Mouse (Mus musculus) CH12.LX (cell line): ENCODE measurements around the gene Themis3. TPM values are rescaled to one million over a fixed set of nuclear protein-coding genes. Genes with fewer than 3 reads are reported as not detected.

Source experiments
- DNase-seq: peaks from one replicate; pipeline ENCODE4 v3.0.0-alpha.2; 2013; ENCODE audit errors: extremely low read depth
- H3K27ac ChIP-seq: 2 replicates; pipeline ENCODE4 v1.5.1; 2012; ENCODE audit warnings: low read depth, mild to moderate bottlenecking, control low read depth, moderate library complexity; ENCODE audit not compliant: insufficient read depth
- H3K27me3 ChIP-seq: replicated peaks from 2 replicates; pipeline ENCODE3; 2012; ENCODE audit warnings: inconsistent platforms
- H3K36me3 ChIP-seq, 2 experiments: replicated peaks in 1 of 2; 2 replicates each; pipeline versions ENCODE3 to v1.6.1; 2012; ENCODE audit warnings: inconsistent platforms in 1 of 2, low read length in 1 of 2, mild to moderate bottlenecking in 1 of 2, mixed read lengths in 1 of 2, moderate library complexity in 1 of 2; ENCODE audit not compliant: control insufficient read depth in 1 of 2, insufficient read depth in 1 of 2
- H3K4me1 ChIP-seq, 2 experiments: 2 replicates each; pipeline ENCODE4 v1.6.1; 2012; ENCODE audit warnings: inconsistent platforms in 1 of 2, moderate library complexity in 1 of 2; ENCODE audit not compliant: insufficient read depth in 2 of 2, control insufficient read depth in 1 of 2
- H3K4me2 ChIP-seq: 2 replicates; pipeline ENCODE4 v1.6.1; 2012; ENCODE audit warnings: low read depth, mild to moderate bottlenecking, control low read depth; ENCODE audit not compliant: poor library complexity, insufficient read depth, severe bottlenecking
- H3K4me3 ChIP-seq, 3 experiments: fragments of 150-350 bp in 1 of 3; sonication (generic) in 1 of 3; replicated peaks in 1 of 3; 2 replicates each; pipeline versions ENCODE3 to v1.5.1; 2011 to 2012; ENCODE audit warnings: low read depth in 2 of 3, low read length in 2 of 3, mild to moderate bottlenecking in 2 of 3, moderate library complexity in 2 of 3, control low read depth in 1 of 3, improper control_type of control experiment in 1 of 3, inconsistent platforms in 1 of 3, mixed read lengths in 1 of 3; ENCODE audit not compliant: poor library complexity in 1 of 3
- H3K79me2 ChIP-seq: replicated peaks from 2 replicates; pipeline ENCODE4 v1.6.1; 2012; ENCODE audit warnings: mild to moderate bottlenecking, moderate library complexity; ENCODE audit not compliant: control insufficient read depth, poor library complexity, insufficient read depth, severe bottlenecking; ENCODE audit errors: extremely low read depth
- H3K9ac ChIP-seq: 2 replicates; pipeline ENCODE4 v1.6.1; 2012; ENCODE audit warnings: low read depth, mild to moderate bottlenecking, control low read depth, moderate library complexity; ENCODE audit not compliant: insufficient read depth
- H3K9me3 ChIP-seq: replicated peaks from 2 replicates; pipeline ENCODE3; 2012; ENCODE audit warnings: low read length, inconsistent platforms, mixed read lengths
- BHLHE40 ChIP-seq: IDR thresholded peaks from 2 replicates; pipeline ENCODE4 v1.6.1; 2011; ENCODE audit warnings: mild to moderate bottlenecking, low read depth, low read length, improper control_type of control experiment
- CHD1 ChIP-seq: IDR thresholded peaks from 2 replicates; pipeline ENCODE4 v1.6.1; 2012; ENCODE audit warnings: low read depth, low read length, improper control_type of control experiment, inconsistent platforms
- CHD2 ChIP-seq: IDR thresholded peaks from 2 replicates; pipeline ENCODE4 v1.6.1; 2011; ENCODE audit warnings: low read length, improper control_type of control experiment
- ELF1 ChIP-seq: IDR thresholded peaks from 2 replicates; pipeline ENCODE4 v1.6.1; 2014; ENCODE audit warnings: low read depth, mild to moderate bottlenecking, inconsistent platforms, low read length, improper control_type of control experiment
- ETS1 ChIP-seq: conservative IDR thresholded peaks from 2 replicates; pipeline ENCODE4 v1.6.1; 2012; ENCODE audit warnings: low read depth, mild to moderate bottlenecking, inconsistent platforms, low read length, improper control_type of control experiment, moderate library complexity
- JUN ChIP-seq: IDR thresholded peaks from 2 replicates; pipeline ENCODE4 v1.6.1; 2011; ENCODE audit warnings: low read depth, mild to moderate bottlenecking, low read length, improper control_type of control experiment, moderate library complexity; ENCODE audit not compliant: insufficient read depth
- JUND ChIP-seq: conservative IDR thresholded peaks from 2 replicates; pipeline ENCODE4 v1.6.1; 2011; ENCODE audit warnings: low read depth, low read length, improper control_type of control experiment
- KAT2A ChIP-seq: IDR thresholded peaks from 2 replicates; pipeline ENCODE4 v1.6.1; 2012; ENCODE audit warnings: low read length, improper control_type of control experiment, inconsistent platforms; ENCODE audit not compliant: insufficient replicate concordance
- MAZ ChIP-seq: IDR thresholded peaks from 2 replicates; pipeline ENCODE4 v1.6.1; 2012; ENCODE audit warnings: low read depth, mild to moderate bottlenecking, inconsistent platforms, low read length, improper control_type of control experiment, moderate library complexity
- MXI1 ChIP-seq: IDR thresholded peaks from 2 replicates; pipeline ENCODE4 v1.6.1; 2011; ENCODE audit warnings: mild to moderate bottlenecking, low read depth, low read length, improper control_type of control experiment
- NELFE ChIP-seq: IDR thresholded peaks from 2 replicates; pipeline ENCODE4 v1.6.1; 2011; ENCODE audit warnings: low read depth, low read length, improper control_type of control experiment
- NRF1 ChIP-seq: IDR thresholded peaks from 2 replicates; pipeline ENCODE4 v1.6.1; 2014; ENCODE audit warnings: low read depth, mild to moderate bottlenecking, inconsistent platforms, low read length, improper control_type of control experiment, moderate library complexity
- SIN3A ChIP-seq: IDR thresholded peaks from 2 replicates; pipeline ENCODE4 v1.6.1; 2012; ENCODE audit warnings: low read length, improper control_type of control experiment, inconsistent platforms
- TCF12 ChIP-seq: IDR thresholded peaks from 2 replicates; pipeline ENCODE4 v1.6.1; 2014; ENCODE audit warnings: low read depth, mild to moderate bottlenecking, inconsistent platforms, low read length, improper control_type of control experiment
- ZMIZ1 ChIP-seq: IDR thresholded peaks from 2 replicates; pipeline ENCODE4 v1.6.1; 2012; ENCODE audit warnings: low read depth, mild to moderate bottlenecking, inconsistent platforms, low read length, improper control_type of control experiment
- dilution Hi-C: fragments of 300-500 bp; cut with MboI; formaldehyde crosslinking; loops from 2 replicates; pipeline ENCODE4 v1.14.3; 2020; ENCODE audit warnings: low sequenced_read_pairs; ENCODE audit not compliant: extremely low pct_unique_long_range_greater_than_20kb, extremely low pct_ligation_motif_present
- in situ Hi-C: fragments of 300-500 bp; cut with MboI; formaldehyde crosslinking; loops from 3 replicates; pipeline ENCODE4 v1.14.3; 2019; ENCODE audit warnings: low sequenced_read_pairs, low pct_ligation_motif_present, low pct_unique_long_range_greater_than_20kb, mixed read lengths
- polyA plus RNA-seq: library from polyadenylated mRNA; unstranded; fragments of >175 nt; gene quantifications from 2 replicates; pipeline ENCODE4 v1.2.1, GENCODE M21; 2012; ENCODE audit warnings: low read depth; ENCODE audit not compliant: insufficient read length
- total RNA-seq, 2 experiments: library from RNA; depleted of rRNA; stranded (reverse); fragments of 300-350 nt in 1 of 2; fragments of >200 nt in 1 of 2; gene quantifications; 2 replicates each; pipeline ENCODE4 v1.2.3; 2012 to 2014

Gene Themis3
- total and polyA plus RNA-seq, 3 experiments, result not detected

- Histone ChIP-seq H3K36me3 (no peaks in the 10 kb centered on the region), H3K4me2 (no peak overlapping the region), H3K27ac (no peak overlapping the region), H3K4me1 (no peaks in the 10 kb centered on the region), H3K79me2 (no peaks in the 10 kb centered on the region), H3K9me3 (peaks cover 79% of the 10 kb centered on the region), H3K9ac (no peak overlapping the region), H3K4me3 (no peak overlapping the region), H3K27me3 (no peaks in the 10 kb centered on the region)
- in situ Hi-C loops, result no loop called here
- dilution Hi-C loops, result no loop called here
- TF ChIP-seq ZMIZ1, result no peak
- no peak for TF ChIP-seq CHD1
- TF ChIP-seq ELF1, result no peak
- no peak for TF ChIP-seq NELFE
- TF ChIP-seq NRF1, result no peak
- TF ChIP-seq TCF12, result no peak
- TF ChIP-seq MXI1, result no peak
- no peak for TF ChIP-seq MAZ
- no peak for TF ChIP-seq JUN
- TF ChIP-seq JUND, result no peak
- no peak for TF ChIP-seq SIN3A
- TF ChIP-seq BHLHE40, result no peak
- no peak for DNase-seq
Measured at GRCm38 (mm10) chr17:66577507-66577906, 16.9 kb downstream of the Themis3 start.

- Histone ChIP-seq H3K4me2 (no peak overlapping the region), H3K27ac (no peak overlapping the region), H3K27me3 (no peaks in the 10 kb centered on the region), H3K4me3 (no peak overlapping the region), H3K9ac (no peak overlapping the region), H3K9me3 (peaks cover 58% of the 10 kb centered on the region), H3K79me2 (no peaks in the 10 kb centered on the region), H3K36me3 (no peaks in the 10 kb centered on the region), H3K4me1 (no peaks in the 10 kb centered on the region)
- dilution Hi-C loops (no loop called here), in situ Hi-C loops (no loop called here)
- DNase-seq, result no peak
- TF ChIP-seq CHD2 (no peak), ETS1 (no peak), SIN3A (no peak), KAT2A (no peak)
- TF ChIP-seq, all 38 proteins: peak for 0
Measured at GRCm38 (mm10) chr17:66572677-66573060, 21.8 kb downstream of the Themis3 start.
